Mouse (Mus musculus): ENCODE results near the gene Gucy2d. TPM values are rescaled to one million over a fixed set of nuclear protein-coding genes. Genes with fewer than 3 reads are reported as not detected.
A peak's percentile ranks its signal among the peaks of the same experiment; 100 is the strongest.

Gucy2d gene
- total RNA-seq (2021), result under 1 TPM in 1 of 2 experiments, not detected in 1; 0.11 TPM

DNA sequence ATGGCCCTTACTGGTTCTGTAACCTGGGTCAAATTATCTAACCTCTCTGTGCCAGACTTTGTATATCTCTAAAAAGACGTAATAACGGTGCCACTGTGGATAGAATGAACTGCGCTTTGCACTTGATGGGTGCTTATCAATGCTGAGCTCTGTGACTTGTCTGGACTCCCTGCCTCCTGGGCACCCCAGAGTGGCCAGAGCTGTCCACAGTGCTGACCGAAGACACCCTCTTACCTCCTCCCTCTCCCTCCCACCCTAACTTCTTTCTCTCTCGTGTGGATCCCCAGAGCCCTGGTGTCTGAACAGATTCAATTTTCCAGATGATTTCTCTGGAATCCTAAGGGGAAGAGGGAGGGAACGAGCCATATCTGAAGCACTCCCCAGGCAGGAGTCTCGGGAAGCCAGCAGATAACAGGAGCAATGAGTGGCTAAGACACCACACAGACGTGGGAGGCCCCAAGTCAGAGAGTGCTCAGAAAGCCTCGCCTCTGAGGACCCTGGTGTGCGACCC is at the start of gene Gucy2d:
TSS of gene Gucy2d (plus strand) at position 461 of the 511 bp plus-strand sequence.
- DNase-seq (ENCODE audit: low spot score in 2 of 2), result no peak
- intact Hi-C loops (cut with DNase I), result loop anchor here (10.0 kb wide), 1 partner anchor 285 kb away; no protein-coding TSS in a partner anchor

DNA sequence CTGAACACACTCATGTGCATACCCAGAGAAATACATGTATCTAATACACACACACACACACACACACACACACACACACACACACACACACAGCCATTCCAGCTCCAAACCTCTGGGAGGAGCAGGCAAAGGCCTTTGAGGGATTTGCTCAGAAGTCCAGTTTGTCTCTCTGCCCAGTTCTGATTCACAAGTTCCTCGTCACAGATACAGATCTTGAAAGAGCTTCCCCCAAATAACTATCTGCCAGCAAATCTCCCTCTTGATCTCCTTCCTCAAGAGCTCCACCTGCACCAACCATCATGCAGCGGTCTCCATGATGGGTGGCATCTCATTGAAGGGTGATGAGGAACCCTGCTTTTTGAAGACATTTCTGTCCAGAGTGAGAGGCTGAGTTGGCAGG is 49.7 kb upstream of the Gucy2d start:
- DNase-seq (ENCODE audit: low spot score in 2 of 2), result no peak
- intact Hi-C loops (cut with DNase I), result no loop called here

DNA sequence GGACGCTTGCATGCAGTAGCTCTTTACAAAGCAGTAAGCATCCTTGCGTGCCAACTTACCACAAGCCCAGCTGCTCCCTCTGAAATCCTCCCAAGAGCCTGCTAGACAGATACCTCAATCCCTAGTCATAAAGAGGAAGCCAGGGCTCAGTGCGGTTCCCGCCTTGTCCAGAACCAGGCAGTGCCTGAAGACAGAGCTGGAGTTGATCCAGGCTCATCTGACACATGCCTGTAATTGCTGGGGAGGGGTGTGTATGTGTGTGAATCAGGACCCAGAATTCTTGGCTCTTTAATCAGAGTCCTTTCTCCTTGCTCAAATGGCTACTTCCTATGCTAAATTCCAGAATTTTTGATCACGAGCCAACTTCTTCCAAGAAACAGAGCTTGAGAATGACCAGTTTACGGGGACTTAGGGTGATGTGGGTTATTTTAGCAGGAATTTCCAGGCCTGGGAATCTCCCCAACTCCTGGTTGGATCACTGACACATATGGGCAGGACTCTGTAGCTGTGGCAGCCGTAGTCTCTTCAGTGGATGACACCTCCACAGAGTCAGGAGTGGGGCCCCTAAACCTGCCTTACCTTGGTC is 48.8 kb upstream of the Gucy2d start:
- intact Hi-C loops (cut with DNase I), result no loop called here
- no peak for DNase-seq (ENCODE audit: low spot score in 2 of 2)

DNA sequence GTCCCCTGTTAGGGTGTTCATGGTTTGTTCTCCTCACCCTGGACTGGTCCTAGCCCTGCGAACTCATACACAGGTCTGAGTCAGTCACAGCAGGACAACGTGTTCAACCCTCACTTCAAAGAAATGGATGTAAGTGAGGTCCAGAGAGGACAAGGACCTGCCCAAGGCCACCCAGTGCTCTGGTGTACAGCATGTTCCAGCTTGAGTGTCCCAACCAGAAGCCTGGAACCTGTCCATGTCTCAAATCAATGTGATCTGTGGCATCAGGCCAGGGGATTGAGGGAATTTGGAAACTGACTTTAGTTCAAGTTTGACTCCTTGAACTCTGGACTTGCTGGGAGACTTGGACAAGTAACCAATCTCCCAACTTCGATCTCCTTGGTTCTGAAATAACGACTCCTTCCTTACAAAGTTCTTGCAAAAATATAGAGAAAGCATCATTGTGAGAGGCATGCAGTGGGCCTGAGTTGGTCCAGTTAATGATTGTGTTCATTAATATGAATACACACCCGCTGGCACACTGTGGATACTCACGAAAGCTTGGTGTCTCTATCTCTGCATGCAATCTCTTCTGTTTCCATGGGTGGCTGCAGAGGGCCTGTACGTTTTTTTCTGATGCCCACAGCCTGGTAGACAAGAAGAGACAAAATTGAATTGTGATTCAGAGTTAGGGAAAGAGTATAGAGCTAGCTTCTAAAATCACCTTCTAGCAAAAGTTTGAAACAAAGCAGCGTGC is 47.6 kb upstream of the Gucy2d start:
- intact Hi-C loops (cut with DNase I), result no loop called here
- DNase-seq (ENCODE audit: low spot score in 2 of 2), result no peak

DNA sequence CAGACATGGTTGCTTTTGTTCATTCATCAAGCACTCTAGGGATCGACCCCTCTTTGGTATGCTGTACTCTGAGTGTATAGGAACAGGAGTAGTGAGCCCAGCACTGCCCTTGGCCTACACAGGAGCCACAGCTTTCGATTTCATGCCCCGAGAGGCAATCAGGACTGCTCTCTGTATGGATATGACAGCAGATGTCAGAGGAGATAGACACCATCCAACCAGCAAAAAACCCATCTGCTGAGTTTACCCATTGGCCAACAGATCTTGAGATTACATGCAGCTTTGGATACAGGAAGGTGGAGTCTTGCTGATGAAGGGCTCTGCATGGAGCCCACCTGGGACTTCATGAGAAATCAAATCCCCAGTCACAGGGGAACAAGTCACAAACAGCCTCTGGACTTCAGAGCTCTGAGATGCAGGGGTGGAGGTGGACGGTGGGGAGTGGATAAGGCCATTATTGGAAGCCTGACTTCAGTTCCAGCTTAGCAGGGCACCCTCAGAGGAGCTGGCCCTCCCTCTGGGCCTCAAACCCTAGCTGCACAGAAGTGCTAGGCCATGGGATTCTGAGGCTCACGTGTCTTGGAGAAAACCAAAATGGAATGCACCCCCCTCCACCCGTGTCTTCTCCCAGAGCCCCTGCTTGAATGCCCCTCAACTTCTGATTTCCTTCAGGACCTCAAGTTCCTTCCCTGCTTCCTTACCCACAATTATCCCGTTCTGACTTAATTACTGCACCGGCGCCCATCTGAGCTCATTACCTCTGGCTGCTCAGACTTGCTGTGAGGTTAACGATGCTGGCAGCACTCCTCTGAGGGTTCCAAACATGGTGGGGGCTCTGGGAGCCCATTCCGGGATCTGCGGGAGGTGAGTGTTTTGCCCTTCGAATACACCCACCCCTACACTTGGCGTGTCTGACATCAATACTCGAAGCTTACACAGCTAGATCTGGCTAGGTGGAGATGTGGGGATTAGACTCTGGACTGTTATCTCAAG is 37.3 kb upstream of the Gucy2d start:
- no peak for DNase-seq (ENCODE audit: low spot score in 2 of 2)
- intact Hi-C loops (cut with DNase I), result no loop called here

DNA sequence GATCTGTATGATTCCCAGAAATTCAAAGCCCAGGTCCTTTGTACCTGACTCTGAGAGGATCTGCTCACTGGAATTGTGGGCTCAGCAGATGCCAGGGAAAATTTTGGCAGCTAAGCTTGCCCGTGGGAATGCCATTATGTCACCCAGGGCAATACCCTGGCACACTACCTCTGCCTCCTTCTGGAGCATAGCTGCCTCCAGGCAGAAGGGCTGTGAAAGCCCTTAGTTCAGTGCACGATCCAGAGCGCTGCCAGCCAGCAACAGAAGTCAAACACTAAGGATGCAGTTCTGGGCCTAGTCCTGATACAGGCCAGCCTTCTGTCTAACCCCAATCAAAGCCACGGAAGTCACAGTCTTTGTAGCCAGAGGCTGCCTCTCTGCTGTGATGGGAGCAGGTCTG is 36.2 kb upstream of the Gucy2d start:
- no peak for DNase-seq (ENCODE audit: low spot score in 2 of 2)
- intact Hi-C loops (cut with DNase I), result no loop called here

DNA sequence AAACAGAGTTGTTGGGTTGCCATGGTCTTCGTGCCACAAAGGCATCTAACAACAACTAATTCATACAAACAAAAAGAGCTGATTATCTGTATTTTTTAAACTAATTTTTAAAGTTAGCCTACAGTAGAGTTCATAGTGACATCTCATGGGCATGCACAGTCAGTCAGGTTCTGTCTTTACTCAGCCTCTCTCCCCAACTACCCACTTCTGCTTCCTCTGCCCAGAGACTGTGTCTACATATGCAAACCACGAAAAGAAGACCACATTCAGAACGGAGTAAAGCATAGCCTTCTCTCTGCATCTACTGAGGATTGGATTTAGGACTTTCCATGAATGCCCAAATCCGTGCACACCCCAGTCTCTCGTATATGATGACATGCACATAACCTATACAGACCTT is 32.6 kb upstream of the Gucy2d start:
- intact Hi-C loops (cut with DNase I), result no loop called here
- no peak for DNase-seq (ENCODE audit: low spot score in 2 of 2)

DNA sequence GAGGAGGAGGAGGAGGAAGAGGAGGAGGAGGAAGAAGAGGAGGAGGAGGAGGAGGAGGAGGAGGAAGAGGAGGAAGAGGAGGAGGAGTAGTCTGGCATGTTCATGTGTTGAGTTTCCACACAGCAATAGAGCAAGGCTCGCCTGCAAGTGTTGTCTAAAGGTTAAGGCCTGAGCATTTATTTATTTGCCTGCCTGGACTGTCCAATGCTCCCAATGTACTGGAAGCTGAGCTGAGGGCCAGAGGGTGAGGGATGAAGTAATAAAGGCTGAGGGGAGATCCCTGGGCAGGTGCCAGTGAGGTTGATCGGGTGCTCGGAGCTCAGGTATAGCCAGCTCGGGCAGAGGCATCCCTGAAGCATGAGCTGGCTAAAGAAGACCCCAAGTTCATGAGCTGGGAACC is 27.1 kb upstream of the Gucy2d start:
- intact Hi-C loops (cut with DNase I), result no loop called here
- DNase-seq (ENCODE audit: low spot score in 2 of 2), result no peak

DNA sequence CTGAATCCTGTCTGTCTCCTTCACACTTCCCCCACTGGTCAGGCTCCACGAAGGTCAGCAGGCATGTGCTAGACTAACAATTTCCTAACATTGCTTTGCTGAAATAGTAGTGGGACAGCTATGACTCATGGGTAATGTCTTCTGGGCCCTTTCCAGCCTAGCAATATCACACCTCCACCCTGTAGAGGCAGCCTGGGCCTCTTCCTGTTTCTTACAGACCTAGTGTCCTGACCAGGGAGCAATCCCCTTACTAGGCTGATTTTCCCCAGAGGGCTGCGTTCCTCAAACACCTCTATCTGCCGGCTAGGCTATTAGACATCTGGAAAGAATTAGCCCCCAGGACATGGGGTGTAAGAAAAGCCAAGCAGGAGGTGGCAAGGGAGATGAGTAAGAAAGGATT is 24.7 kb upstream of the Gucy2d start:
- intact Hi-C loops (cut with DNase I), result no loop called here
- no peak for DNase-seq (ENCODE audit: low spot score in 2 of 2)

DNA sequence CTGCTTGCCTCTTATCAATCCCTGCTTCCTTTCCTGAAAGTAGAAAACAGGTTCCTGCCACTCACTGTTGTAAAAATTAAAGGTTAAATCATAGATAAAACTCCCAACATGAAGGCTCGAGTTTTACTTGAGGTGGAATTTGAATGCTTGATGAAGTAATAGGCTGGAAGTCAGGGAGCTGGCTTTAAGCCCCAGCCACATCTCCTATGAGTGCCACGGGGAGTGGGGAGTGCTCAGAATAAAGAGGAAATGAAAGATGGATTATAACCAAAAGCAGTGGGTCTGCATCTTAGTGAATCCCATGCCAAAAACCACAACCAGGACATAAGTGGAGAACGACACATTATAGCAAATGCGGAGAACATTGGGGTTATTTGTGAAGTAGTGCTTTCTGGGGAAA is 24.2 kb upstream of the Gucy2d start:
- no peak for DNase-seq (ENCODE audit: low spot score in 2 of 2)
- intact Hi-C loops (cut with DNase I), result no loop called here

DNA sequence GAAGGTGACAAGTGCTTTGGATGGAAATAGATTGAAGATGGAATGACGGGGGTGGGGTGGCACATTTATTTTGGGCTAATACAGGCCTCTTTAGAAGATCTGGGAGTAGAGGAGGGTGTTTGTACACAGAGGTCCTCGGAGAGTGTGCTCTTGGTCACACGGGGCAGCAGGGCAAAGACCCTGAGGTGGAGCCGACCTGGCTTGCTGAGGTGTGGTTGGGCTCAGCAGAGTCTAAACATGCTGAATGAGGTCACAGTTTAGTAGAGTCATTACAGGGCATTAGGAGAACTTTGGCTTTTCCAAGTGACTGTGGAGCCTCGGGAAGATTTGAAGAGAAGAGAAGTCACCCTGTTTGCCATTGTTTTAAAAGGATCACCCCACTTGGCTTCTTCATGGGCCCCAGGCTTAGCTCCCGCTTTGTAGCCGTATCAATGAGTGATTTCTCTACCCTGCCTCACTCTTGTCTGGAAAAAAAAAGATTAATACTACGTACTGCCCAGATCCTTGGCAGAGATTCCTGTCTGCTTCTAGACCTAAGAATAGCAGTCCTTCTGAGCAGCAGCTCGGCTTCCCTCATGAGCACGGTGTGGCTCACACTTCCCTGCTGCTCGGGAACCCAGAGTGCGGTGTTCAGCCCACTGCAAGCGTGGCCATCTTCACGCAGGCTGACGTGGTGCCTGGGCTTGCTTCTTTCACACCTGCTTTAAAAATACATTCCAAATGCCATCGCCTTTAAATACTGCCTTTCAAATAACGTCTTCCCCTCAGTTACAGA is 22.0 kb upstream of the Gucy2d start:
- peak; percentile 67 for DNase-seq (ENCODE audit: low spot score in 2 of 2)

DNA sequence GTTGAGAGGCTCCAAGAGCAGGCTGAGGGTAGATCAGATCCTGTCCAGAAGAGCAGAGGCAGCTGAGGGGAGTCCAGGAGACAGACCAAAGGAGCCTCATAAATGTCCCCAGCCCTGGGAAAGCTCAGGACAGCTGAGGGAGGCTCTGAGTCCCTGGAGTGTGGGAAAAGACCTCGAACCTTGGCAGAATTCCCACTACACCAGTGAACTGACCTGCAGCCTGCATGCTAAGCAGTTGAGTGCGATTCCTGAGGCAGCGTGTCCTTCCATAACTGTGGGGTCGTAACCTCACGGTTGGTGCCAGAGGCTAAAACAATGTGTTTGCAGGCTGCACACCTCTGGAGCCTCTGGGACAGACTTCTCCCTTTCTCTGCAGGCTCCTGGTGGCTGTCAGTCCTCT is 20.9 kb upstream of the Gucy2d start:
- intact Hi-C loops (cut with DNase I), result no loop called here
- DNase-seq (ENCODE audit: low spot score in 2 of 2), result no peak

More for the DNA sequence above, 22.0 kb upstream of the Gucy2d start:
- intact Hi-C loops (cut with DNase I), result no loop called here

DNA sequence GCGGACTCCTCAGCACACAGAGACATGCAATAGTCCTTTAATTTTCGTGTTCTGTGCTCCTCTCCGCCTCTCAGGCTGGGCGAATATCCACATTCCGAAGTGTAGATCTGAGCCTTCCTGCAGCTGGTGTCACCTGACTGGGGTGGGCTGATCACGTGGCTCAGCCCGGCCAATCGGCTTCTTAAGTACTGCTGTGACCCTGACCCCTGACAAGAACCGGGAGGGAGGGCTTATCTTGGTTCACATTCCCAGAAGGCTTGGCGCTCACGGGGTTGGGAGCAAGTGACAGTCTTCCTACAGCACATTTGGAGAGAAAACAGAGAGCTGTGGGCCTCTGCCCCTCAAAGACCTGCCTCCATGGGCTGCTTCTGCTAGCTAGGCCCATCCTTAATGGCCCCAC is 16.7 kb upstream of the Gucy2d start:
- intact Hi-C loops (cut with DNase I), result no loop called here
- no peak for DNase-seq (ENCODE audit: low spot score in 2 of 2)

DNA sequence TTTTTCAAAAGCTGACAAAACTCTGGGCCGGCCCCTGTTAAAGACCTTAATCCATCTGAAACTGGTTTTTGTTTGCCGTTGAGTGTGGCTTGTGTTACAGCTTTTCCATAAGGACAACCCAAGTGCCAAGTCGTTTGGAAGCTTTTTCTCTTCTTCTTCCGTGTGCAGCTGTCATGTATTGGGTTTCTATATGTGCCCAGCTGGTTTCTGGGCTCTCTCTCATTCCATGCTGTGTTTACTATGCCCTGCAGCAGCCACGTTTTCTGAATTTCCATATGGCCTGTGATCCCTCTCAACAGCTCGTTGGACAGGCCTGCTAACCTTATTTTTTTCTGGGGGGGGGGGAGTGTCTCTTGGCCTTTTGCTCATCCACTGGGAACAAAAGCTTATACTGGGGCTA is 15.8 kb upstream of the Gucy2d start:
- intact Hi-C loops (cut with DNase I), result no loop called here
- DNase-seq (ENCODE audit: low spot score in 2 of 2), result no peak

DNA sequence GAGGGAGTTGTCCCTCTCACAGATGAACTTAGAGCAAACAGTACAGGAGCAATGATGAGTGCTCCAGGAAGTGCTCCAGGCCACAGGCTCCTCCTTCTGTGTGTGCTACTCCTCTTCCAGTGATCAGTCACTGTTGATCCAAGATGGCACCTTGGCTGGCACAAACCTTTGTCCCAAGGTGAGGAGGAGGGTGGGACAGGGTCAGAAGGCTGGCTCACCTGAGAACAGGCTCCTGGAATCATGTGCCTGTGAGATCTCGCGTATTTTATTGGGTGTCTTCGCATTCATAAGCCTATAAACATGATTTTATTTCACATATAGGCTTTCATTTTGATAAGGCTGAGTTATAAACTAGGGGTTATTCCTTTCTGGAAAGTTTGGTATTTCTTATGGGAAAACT is 14.7 kb upstream of the Gucy2d start:
- DNase-seq (ENCODE audit: low spot score in 2 of 2), result no peak
- intact Hi-C loops (cut with DNase I), result no loop called here

DNA sequence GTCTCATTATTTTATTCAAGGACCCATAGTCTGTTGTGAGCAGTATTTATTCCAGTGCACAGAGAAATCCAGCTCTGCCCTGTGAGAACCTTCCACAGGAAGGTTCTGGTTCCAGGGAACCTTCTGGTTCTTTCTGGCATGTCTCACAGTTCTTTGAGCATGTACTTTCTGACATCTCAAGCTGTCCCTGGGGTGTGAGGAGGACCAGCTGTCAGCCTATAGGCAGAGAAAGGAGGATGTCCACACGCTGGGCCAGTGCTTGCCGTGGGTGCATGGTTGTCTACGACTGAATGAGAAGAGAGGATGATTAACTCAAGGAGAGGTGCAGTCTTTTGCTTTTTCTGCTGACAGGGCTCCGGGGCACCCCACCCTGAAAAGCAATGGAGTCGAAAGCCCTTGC is 13.6 kb upstream of the Gucy2d start:
- intact Hi-C loops (cut with DNase I), result no loop called here
- DNase-seq (ENCODE audit: low spot score in 2 of 2), result no peak

DNA sequence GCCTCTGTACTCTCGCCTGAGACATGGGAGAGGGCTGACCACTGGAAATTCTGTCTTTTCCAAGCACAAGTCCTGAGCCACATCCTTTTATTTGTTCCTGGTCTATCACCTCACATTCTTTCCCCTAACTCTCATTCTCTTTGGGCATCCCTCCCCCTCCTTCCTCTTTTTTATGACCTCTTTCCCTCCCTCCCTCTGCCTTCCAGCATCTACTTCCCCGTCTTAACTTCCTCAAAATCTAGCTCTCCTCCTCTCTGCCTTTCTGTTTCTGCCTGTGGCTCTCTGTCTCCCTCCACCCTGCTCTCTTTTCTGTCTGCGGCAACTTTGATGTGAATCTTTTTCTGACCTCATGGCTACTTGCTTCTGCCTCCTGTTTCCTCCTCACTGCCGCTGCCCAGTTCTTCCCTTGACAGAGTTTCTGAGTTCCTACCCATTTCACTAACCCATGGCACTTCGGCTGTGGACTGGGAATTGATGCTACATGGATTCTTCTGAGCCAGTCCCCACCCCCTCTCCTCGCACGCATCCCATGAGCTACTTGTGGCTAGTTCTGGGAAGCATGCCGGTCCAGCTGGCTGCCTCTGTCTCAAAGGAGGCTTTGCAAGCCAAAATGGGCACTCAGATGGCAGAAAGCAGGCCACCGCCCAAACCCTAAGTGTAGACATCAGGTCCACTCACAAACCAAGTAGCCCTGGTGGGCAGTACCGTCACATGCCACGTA is 12.9 kb upstream of the Gucy2d start:
- DNase-seq (ENCODE audit: low spot score in 2 of 2), result no peak
- intact Hi-C loops (cut with DNase I), result no loop called here

DNA sequence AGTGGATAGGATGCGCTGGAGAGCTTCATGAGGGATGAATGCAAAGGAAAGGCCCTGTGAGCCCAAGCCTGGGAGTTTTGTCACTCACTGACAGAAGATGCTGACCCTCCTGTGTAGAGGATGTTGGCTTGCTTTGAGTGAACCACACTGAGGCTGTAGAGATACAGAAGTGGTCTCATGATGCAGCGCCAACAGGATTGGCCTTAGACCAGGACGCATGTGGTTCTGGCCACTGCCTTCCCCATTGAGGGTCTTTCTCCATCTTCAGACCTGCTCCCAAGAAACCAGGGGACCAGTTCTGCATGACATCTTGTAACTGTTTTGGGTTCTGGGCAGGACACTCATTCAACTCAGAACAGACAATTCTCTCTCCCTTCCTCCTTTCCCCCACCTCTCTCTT is 10.6 kb upstream of the Gucy2d start:
- no peak for DNase-seq (ENCODE audit: low spot score in 2 of 2)

DNA sequence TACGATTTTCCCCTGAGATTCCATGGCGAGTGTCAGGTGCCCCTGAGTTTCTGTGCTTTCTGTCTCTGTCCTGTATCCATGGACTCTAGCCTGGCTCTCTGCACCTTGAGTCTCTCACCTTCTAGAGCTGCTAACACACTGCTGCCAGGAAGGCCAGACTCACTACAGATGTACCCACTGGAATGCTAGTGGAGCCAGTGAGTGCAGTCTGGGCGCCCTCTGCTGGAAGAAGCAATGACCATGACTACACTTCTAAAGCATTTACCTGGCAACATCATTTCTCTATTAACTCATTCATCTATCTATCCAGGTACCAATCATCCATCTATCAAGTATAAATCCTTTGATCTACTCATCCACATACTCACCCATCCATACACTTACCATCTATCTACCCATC is 9.4 kb upstream of the Gucy2d start:
- intact Hi-C loops (cut with DNase I), result loop anchor here (1.0 to 10.0 kb wide), 2 partner anchors 81 to 276 kb away; no protein-coding TSS in a partner anchor
- DNase-seq (ENCODE audit: low spot score in 2 of 2), result peak; percentile 40 to 52

More for the DNA sequence above, 10.6 kb upstream of the Gucy2d start:
- intact Hi-C loops (cut with DNase I), result no loop called here
